Mouse (Mus musculus) limb, embryonic 15.5 days (tissue): ENCODE measurements around the gene Nfasc. TPM values are rescaled to one million over a fixed set of nuclear protein-coding genes. Genes with fewer than 3 reads are reported as not detected.

Experiments used
- ATAC-seq: fragments of 200-750 bp; cut with Nextera tagmentation; 2 replicates; pipeline ENCODE4 v1.8.0; 2017; ENCODE audit warnings: low read depth, moderate TSS enrichment; ENCODE audit not compliant: insufficient number of reproducible peaks, low FRiP score, low TSS enrichment
- H3K27ac ChIP-seq: fragments of 300-500 bp; sonication (generic); 2 replicates; pipeline ENCODE4 v1.5.1; 2015; ENCODE audit warnings: moderate library complexity, mild to moderate bottlenecking, inconsistent platforms
- H3K27me3 ChIP-seq: fragments of 300-500 bp; sonication (generic); 2 replicates; pipeline ENCODE4 v1.6.1; 2015; ENCODE audit warnings: inconsistent platforms
- H3K36me3 ChIP-seq: fragments of 300-500 bp; sonication (generic); 2 replicates; pipeline ENCODE4 v1.6.1; 2015; ENCODE audit warnings: inconsistent platforms
- H3K4me1 ChIP-seq: fragments of 300-500 bp; sonication (generic); 2 replicates; pipeline ENCODE4 v1.6.1; 2015; ENCODE audit warnings: inconsistent platforms
- H3K4me2 ChIP-seq: fragments of 300-500 bp; sonication (generic); 2 replicates; pipeline ENCODE4 v1.6.1; 2015; ENCODE audit warnings: mild to moderate bottlenecking, inconsistent platforms
- H3K4me3 ChIP-seq: fragments of 300-500 bp; sonication (generic); 2 replicates; pipeline ENCODE4 v1.5.1; 2015; ENCODE audit warnings: mild to moderate bottlenecking, inconsistent platforms
- H3K9ac ChIP-seq: fragments of 300-500 bp; sonication (generic); 2 replicates; pipeline ENCODE4 v1.6.1; 2015; ENCODE audit warnings: inconsistent platforms
- H3K9me3 ChIP-seq: fragments of 300-500 bp; sonication (generic); 2 replicates; pipeline ENCODE4 v1.6.1; 2016; ENCODE audit warnings: inconsistent platforms
- WGBS: fragments of 180-500 bp; shearing (Covaris S2); methylation state at CpG from one replicate; pipeline ENCODE4 v1.1.7; 2015; 5-methylcytosine and 5-hydroxymethylcytosine counted together
- polyA plus RNA-seq: library from polyadenylated mRNA; unstranded; fragments of >200 nt; fragmentation: Nextera tagmentation; extraction: Ambion mirVana; gene quantifications from 2 replicates; pipeline ENCODE4 v1.2.1, GENCODE M21; 2015

The Nfasc gene
- polyA plus RNA-seq, 1 experiment from 2014 or later: 0.68 TPM

DNA sequence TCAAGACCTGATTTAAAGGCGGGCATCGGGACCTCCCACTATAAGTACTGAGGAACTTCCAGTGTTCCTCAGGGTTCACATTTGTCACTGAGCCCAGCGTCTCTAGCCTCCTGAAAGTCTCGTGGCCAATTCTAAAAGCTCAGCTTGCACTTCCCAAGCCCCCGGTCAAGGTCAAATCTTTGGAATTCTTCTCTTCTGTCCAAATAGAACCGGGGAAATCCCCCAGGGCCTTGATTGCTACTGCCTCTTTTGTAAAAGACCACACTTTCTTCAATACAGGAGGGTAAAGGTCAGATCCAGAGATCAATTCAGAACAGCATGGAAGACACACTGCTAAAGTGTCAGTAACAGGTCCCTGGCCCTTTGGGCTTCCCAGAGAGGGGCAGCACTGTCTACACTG lies 145.9 kb downstream of the Nfasc start:
- H3K9ac ChIP-seq: no peak overlapping the region
- H3K27me3 ChIP-seq: peaks cover 13% of the 10 kb centered on the region; the same call in 1 of the 2 replicates
- 51% methylated on average over 6 of the region's 6 CpGs for WGBS
- no peak overlapping the region for H3K4me2 ChIP-seq
- no peaks in the 10 kb centered on the region for H3K4me1 ChIP-seq
- no peak overlapping the region for H3K4me3 ChIP-seq
- H3K27ac ChIP-seq: no peak overlapping the region
- ATAC-seq: no peak
- H3K9me3 ChIP-seq: no peaks in the 10 kb centered on the region
- no peaks in the 10 kb centered on the region for H3K36me3 ChIP-seq

DNA sequence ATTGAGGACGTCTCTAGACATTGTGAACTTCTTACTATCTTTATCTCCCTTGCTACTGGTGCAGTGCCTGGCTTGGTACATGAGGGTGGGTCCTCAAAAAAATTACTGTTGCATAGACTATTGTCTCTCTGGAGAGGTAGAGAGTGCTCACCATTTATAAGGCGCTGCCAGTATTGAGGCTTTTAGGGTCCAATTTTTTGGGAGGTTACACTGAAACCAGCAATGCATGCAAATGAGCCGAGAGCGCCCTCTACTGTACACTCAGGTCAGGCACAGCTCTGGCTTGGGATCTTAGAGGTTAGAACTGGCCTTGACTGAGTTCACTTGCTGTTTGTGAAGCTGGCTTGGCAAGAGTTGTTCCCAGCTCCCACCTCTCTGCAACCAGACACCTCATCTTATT lies 147.0 kb downstream of the Nfasc start:
- Histone ChIP-seq H3K4me1 (no peaks in the 10 kb centered on the region), H3K27ac (no peak overlapping the region), H3K4me2 (no peak overlapping the region), H3K36me3 (no peaks in the 10 kb centered on the region), H3K9ac (no peak overlapping the region), H3K27me3 (peaks cover 13% of the 10 kb centered on the region; the same call in 1 of the 2 replicates), H3K4me3 (no peak overlapping the region), H3K9me3 (no peaks in the 10 kb centered on the region)
- 19% methylated on average over 4 of the region's 4 CpGs for WGBS
- ATAC-seq: no peak

DNA sequence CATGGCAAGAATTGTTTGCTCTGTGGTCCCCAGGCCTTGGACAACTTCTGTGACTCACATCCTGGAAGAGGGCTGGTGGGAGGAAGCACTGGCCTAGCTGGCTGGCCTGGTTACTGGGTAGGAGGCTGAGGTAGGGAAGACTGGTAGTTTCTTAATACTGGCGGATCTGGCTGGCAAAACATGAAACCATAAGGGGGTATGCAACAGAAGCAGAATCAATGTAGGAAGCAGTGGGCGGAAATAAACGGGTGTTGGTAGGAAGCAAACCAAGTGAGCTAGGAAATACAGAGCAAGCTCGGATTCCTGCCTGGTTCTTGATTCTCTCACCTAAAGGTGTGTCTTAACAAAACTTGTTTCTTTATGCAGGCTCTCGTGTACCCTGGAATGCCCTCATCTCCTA lies 149.5 kb downstream of the Nfasc start:
- H3K4me3 ChIP-seq: no peak overlapping the region
- no peaks in the 10 kb centered on the region for H3K36me3 ChIP-seq
- H3K9me3 ChIP-seq: no peaks in the 10 kb centered on the region
- H3K9ac ChIP-seq: no peak overlapping the region
- H3K4me2 ChIP-seq: no peak overlapping the region
- peaks cover 13% of the 10 kb centered on the region; the same call in 1 of the 2 replicates for H3K27me3 ChIP-seq
- no peaks in the 10 kb centered on the region for H3K4me1 ChIP-seq
- no peak overlapping the region for H3K27ac ChIP-seq
- no peak for ATAC-seq
- WGBS: 79% methylated on average over 5 of the region's 5 CpGs

DNA sequence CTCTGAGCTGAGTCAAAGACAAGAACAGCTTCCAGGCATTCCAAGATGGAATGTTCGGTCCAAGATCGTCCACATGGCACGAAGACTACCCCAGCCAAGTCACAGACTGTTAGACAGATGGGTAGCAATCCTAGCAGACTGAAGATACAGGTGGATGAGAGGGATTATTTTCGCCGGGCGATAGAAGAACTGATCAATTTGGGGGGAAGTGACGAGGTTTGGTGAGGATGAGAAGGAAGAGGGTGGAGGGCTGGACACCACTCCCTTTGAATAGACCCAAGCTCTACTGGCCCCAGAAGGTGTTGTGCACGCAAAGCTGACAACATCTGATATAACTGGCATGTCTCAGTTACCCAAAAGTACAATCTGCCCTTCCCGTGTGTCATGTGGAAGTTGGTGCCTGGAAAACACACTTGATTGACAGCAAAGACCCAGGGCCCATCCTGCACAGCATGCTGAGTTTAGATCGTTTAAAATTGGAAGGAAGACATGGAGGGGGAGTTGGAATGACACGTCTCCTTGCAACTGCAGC lies 150.1 kb downstream of the Nfasc start:
- Histone ChIP-seq H3K9me3 (no peaks in the 10 kb centered on the region), H3K9ac (no peak overlapping the region), H3K4me3 (no peak overlapping the region), H3K4me1 (no peaks in the 10 kb centered on the region), H3K27me3 (peaks cover 9% of the 10 kb centered on the region; the same call in 1 of the 2 replicates), H3K36me3 (no peaks in the 10 kb centered on the region), H3K27ac (no peak overlapping the region), H3K4me2 (no peak overlapping the region)
- WGBS: 81% methylated on average over 11 of the region's 11 CpGs
- ATAC-seq: no peak

DNA sequence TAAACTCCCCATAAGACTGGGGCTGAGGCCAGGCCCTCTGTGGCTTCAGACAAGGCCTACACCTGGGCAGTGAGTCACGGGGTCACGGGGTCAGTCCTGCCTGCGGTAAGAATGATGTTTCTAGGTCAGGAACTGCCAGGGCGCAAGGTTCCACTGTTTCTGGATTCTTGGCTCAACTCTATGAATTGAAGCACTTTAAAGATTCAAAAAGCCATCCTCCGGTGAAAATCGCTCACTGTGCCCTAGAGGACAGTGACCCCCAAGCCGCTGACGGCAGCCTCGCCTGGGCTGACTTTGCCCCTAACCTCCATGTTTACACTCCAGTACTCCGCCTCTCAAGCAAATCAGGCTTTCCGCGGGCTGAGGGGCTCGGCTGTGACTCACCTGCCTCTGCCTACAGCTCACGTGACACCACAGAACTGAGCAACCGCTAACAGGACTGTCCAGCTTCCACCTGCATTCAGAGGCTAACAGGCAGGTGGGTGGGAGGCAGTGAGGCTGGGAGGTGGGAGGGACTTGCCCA lies 154.9 kb downstream of the Nfasc start:
- no peak overlapping the region for H3K4me2 ChIP-seq
- 47% methylated on average over 15 of the region's 15 CpGs for WGBS
- no peak overlapping the region for H3K4me3 ChIP-seq
- no peaks in the 10 kb centered on the region for H3K27me3 ChIP-seq
- H3K9me3 ChIP-seq: no peaks in the 10 kb centered on the region
- H3K36me3 ChIP-seq: no peaks in the 10 kb centered on the region
- H3K4me1 ChIP-seq: no peaks in the 10 kb centered on the region
- H3K27ac ChIP-seq: no peak overlapping the region
- H3K9ac ChIP-seq: no peak overlapping the region
- ATAC-seq: no peak

DNA sequence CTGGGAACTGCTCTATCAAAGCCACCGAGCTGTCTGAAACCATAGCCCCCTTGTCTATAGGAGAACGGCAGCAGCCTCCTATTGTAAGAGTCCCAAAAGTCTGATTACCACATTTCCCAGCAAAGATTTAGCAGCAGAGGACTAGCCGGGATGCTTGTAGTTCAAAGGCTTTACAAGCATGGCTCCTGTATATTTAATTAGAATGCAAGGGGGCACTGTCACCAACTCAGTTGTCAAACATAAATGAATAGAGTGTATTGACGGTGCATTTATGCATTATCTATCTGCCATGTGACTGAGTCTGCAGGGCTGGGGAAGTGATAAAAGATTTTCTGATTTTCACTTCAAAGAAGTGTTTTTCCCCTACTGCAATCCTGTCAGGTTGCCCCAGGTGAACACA lies 156.2 kb downstream of the Nfasc start:
- Histone ChIP-seq H3K27me3 (no peaks in the 10 kb centered on the region), H3K4me3 (no peak overlapping the region), H3K9ac (no peak overlapping the region), H3K9me3 (no peaks in the 10 kb centered on the region), H3K4me2 (no peak overlapping the region), H3K36me3 (no peaks in the 10 kb centered on the region), H3K27ac (no peak overlapping the region), H3K4me1 (no peaks in the 10 kb centered on the region)
- 68% methylated on average over 4 of the region's 4 CpGs for WGBS
- no peak for ATAC-seq

DNA sequence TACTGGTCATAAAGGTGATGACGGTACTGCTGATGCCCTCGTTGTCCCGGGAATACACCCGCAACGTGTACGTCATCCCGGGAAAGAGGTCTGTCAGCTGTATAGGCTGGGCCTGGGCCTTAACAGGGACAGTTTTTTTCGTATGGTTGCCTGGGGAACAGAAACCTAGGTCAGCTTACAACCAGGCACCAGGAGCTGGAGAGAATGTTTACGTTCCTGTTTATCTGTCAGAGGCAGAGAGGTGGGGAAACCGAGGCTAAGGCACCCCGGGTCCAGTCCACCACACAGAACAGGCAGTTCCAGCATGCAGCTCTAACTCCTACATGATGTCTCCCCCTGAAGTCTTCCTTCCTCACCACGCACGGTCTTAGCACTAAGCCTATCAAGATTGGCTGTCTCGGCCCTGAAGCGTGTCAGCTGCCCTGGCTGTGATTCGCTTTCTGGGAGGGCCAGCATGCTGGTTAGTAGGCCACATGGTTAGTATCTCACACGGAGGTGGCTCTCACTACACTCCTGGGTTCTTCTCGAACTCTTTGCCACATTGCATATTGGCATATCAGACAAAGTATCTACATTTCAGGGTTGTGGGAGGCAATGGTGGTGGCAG lies 158.5 kb downstream of the Nfasc start:
- Histone ChIP-seq H3K9me3 (no peaks in the 10 kb centered on the region), H3K27ac (no peak overlapping the region), H3K4me2 (no peak overlapping the region), H3K27me3 (no peaks in the 10 kb centered on the region), H3K9ac (no peak overlapping the region), H3K4me3 (no peak overlapping the region), H3K36me3 (no peaks in the 10 kb centered on the region), H3K4me1 (no peaks in the 10 kb centered on the region)
- 83% methylated on average over 18 of the region's 18 CpGs for WGBS
- no peak for ATAC-seq

DNA sequence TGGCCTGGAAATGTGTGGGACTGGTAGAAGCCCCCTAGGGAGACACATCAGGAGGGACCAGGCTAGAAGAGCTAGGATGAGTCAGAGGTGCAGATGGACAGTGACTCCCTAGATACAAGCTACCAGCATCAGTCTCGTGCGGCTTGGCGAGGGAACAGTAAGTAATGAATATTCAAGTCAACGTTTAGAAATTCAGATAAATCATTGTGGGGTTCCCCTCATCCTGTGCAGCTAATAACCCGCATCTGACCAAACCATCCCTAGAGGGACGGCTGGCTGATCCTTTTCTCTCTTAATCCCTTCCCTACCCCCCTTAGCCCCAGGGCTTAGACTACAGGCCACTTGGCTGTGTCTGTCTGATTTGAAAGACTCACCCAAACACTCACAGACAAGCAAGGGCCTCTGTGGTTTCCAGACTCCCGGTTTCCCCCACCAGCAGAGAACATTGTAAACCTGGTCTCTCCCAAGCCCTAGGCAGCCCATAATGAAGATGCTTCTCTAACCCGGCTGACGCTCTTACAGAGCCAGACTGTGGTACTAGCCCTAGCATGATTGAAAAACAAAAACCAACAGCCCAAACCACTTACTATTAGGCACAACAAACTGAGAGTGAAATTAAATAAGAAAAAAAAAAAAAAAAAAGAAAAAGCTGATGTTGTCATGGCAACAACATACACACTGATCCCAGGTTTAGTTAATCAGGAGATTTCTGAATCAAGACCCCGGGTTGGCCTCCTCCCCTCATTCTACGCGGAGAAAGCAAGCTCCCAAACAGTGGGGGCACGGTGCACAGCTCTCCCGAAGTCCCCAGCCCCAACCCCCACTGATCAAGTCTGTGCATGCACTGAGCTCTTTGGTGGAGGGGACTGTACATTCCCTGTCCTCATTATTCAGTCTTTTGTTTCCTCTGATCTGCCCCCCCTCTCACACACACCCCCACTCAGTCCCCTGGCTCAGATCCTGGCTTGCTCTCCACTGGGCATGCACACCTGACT lies 159.5 kb downstream of the Nfasc start:
- no peak overlapping the region for H3K27ac ChIP-seq
- no peaks in the 10 kb centered on the region for H3K9me3 ChIP-seq

DNA sequence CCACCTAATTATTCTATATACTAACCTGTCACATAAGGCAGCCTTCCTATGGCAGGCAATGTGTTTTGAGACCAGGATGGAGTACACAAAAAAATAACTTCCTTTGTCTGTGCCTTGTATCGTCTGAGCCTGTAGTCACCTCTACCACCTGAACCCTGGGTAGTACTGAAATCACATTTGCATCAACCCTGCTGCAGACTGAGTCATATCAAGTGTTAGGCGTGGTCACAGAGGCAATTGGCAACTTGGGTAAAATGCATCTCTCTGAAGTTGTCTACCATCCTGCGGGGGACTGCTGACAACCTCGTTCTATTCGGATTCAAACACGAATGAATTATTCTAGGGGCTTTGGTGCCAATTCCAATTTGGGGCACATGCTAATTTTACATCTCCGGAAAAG lies 161.5 kb downstream of the Nfasc start:
- ATAC-seq: no peak
- 86% methylated on average over 7 of the region's 7 CpGs for whole genome bisulfite sequencing
- Histone ChIP-seq H3K4me2 (no peak overlapping the region), H3K4me1 (no peaks in the 10 kb centered on the region), H3K9ac (no peak overlapping the region), H3K27me3 (no peaks in the 10 kb centered on the region), H3K9me3 (no peaks in the 10 kb centered on the region), H3K36me3 (no peaks in the 10 kb centered on the region), H3K27ac (no peak overlapping the region), H3K4me3 (no peak overlapping the region)

More for the DNA sequence above, 159.5 kb downstream of the Nfasc start:
- H3K36me3 ChIP-seq: no peaks in the 10 kb centered on the region
- no peak overlapping the region for H3K9ac ChIP-seq
- H3K4me1 ChIP-seq: no peaks in the 10 kb centered on the region
- no peak overlapping the region for H3K4me2 ChIP-seq
- H3K4me3 ChIP-seq: no peak overlapping the region
- WGBS: 51% methylated on average over 14 of the region's 14 CpGs
- ATAC-seq: no peak
- H3K27me3 ChIP-seq: no peaks in the 10 kb centered on the region

DNA sequence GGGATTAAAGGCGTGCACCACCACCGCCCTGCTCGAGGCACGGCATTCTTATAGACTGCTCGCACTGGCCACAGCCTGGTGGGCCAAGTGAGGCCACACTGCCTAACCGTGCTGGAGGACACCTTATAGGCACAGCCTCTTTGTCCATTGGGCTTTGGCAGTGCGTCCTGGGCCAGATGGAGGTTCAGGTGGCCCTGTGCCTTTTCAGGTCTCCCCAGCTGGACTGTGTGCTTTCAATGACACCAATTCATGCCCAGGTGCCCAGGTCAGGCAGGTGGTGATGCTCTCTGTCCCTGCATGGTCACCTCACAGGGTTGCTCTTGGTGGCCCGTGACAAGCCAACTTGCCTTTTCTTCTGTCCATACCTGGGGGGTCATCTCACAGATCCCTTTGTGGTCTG lies 164.8 kb downstream of the Nfasc start:
- Histone ChIP-seq H3K4me1 (no peaks in the 10 kb centered on the region), H3K4me3 (no peak overlapping the region), H3K27me3 (no peaks in the 10 kb centered on the region), H3K9ac (no peak overlapping the region), H3K36me3 (no peaks in the 10 kb centered on the region), H3K4me2 (no peak overlapping the region), H3K27ac (no peak overlapping the region), H3K9me3 (no peaks in the 10 kb centered on the region)
- no peak for ATAC-seq
- WGBS: 91% methylated on average over 8 of the region's 8 CpGs

DNA sequence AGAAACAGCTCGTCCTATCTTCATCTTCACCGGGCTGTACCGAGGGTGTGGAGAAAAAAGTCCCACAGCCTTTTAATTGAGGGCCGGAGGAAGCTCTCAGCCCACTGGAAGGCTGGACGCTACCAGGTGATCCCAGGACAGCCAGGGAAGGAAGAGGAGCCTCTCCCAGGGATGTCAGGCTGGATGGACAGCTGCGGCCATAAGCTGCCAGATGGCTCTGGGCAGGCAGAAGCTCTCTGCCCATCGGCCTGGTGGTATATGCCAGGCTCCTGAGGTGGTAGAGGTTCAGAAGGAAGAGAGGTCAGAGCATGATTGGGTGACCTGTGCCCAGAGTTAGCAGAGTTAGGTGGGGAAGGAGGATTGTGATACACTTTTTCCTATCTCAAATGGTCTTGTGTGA lies 168.7 kb downstream of the Nfasc start:
- Histone ChIP-seq H3K4me1 (no peaks in the 10 kb centered on the region), H3K4me3 (no peak overlapping the region), H3K27me3 (no peaks in the 10 kb centered on the region), H3K36me3 (no peaks in the 10 kb centered on the region), H3K9me3 (no peaks in the 10 kb centered on the region), H3K4me2 (no peak overlapping the region), H3K27ac (no peak overlapping the region), H3K9ac (no peak overlapping the region)
- WGBS: 88% methylated on average over 7 of the region's 7 CpGs
- ATAC-seq: no peak

DNA sequence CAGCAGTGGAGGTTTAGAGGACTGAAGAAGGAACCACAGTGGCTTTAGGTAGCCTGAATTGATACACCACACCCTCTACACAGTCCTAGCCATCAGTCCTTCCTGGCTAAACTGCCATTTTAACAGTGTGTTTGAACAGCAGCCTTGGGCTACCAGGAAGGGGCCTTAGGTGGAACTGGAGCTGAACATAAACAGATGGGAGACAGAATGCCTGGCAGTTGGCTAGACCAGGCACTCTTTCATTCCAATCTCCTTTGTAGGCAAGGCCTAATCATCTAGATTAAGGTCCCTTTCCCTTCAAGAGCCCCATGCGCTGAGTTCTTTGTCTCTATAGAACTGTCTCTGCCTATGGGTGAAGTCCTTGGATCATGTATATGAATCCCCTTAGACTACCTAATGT lies 170.0 kb downstream of the Nfasc start:
- no peak for ATAC-seq
- no peak overlapping the region for H3K9ac ChIP-seq
- no peak overlapping the region for H3K4me3 ChIP-seq
- no peaks in the 10 kb centered on the region for H3K4me1 ChIP-seq
- no peaks in the 10 kb centered on the region for H3K27me3 ChIP-seq
- H3K9me3 ChIP-seq: no peaks in the 10 kb centered on the region
- no peaks in the 10 kb centered on the region for H3K36me3 ChIP-seq
- no peak overlapping the region for H3K27ac ChIP-seq
- no peak overlapping the region for H3K4me2 ChIP-seq
- 97% methylated on average over 1 of the region's 1 CpGs for WGBS
